In genomic region chr17:86032113-86032714, GRCm38 (mm10) we compare ENCODE assay signal across 10 mouse cellular contexts.
DNase-seq lines count a peak whose midpoint lies in the region; ATAC-seq and TF ChIP-seq lines count a peak whose summit lies in the region.
"Had no signal": no experiment of that assay in that cellular context is flagged by ENCODE, and none has a peak within 500 bp of the region (broad histone marks: within the 10 kb centered on the region; RNA-seq: fewer than 3 reads in every experiment).

No protein-coding gene starts in this region.

- ATAC-seq in limb, embryonic 12.5 days (ENCODE audit: insufficient number of reproducible peaks, insufficient read depth, low FRiP score, low TSS enrichment, low read depth): peak; percentile 79

- H3K4me1 ChIP-seq in embryonic fibroblast, embryonic 13.5 days (ENCODE audit: control insufficient read depth, insufficient read depth, low read length): peaks cover 4% of the 10 kb centered on the region
- H3K4me1 ChIP-seq in limb, embryonic 12.5 days (replicated peaks): peaks cover 50% of the 10 kb centered on the region
- H3K4me1 ChIP-seq in thymus, adult 2 months (replicated peaks; ENCODE audit: control insufficient read depth, insufficient read depth, low read length): no peaks in the 10 kb centered on the region

- TF ChIP-seq POLR2A in embryonic fibroblast, embryonic 13.5 days (IDR thresholded peaks at IDR 0.05; ENCODE audit: low read depth, low read length): no peak
- TF ChIP-seq POLR2A in thymus, adult 2 months (IDR thresholded peaks at IDR 0.05; ENCODE audit: control insufficient read depth, extremely low read depth, insufficient read depth, low read length, poor library complexity): no peak

- WGBS in limb, embryonic 12.5 days: 25% methylated on average over 3 of the region's 3 CpGs
- WGBS in thymus, adult 2 months: 93% methylated on average over 3 of the region's 3 CpGs

- peak overlapping the region; percentile 76 for H3K27ac ChIP-seq in embryonic fibroblast, embryonic 13.5 days (ENCODE audit: insufficient read depth, low read length)
- H3K27ac ChIP-seq in limb, embryonic 12.5 days: peak overlapping the region; percentile 83
- H3K27ac ChIP-seq in thymus, adult 2 months (ENCODE audit: control insufficient read depth, insufficient read depth, low read length): no peak overlapping the region
- H3K27ac ChIP-seq: macrophage had no signal

- DNase-seq in gastrocnemius, adult 18-20 months (ENCODE audit: low spot score): peak; percentile 49
- no peak for DNase-seq in gastrocnemius, adult 8-10 months (ENCODE audit: low spot score in 2 of 2)
- DNase-seq in 3T3-L1 (ENCODE audit: low read depth, low spot score): peak; percentile 92
- no peak for DNase-seq in thymus, adult 2 months
- DNase-seq in retina, embryonic 14.5 days (ENCODE audit: low spot score): no peak
- DNase-seq in right cerebral cortex, postnatal 36 days (ENCODE audit: low spot score in 2 of 2): no peak
- DNase-seq: gastrocnemius, postnatal 36 days had no signal

- no peaks in the 10 kb centered on the region for H3K9me3 ChIP-seq in limb, embryonic 12.5 days

- no peaks in the 10 kb centered on the region for H3K27me3 ChIP-seq in limb, embryonic 12.5 days
- H3K27me3 ChIP-seq in thymus, adult 2 months (ENCODE audit: control insufficient read depth, insufficient read depth, low read length): no peaks in the 10 kb centered on the region

- no peak overlapping the region for H3K9ac ChIP-seq in limb, embryonic 12.5 days (replicated peaks)

- TF ChIP-seq CTCF in embryonic fibroblast, embryonic 13.5 days (IDR thresholded peaks at IDR 0.05; ENCODE audit: borderline replicate concordance, insufficient read depth, low read length): no peak
- no peak for TF ChIP-seq CTCF in thymus, adult 2 months (IDR thresholded peaks at IDR 0.05; ENCODE audit: borderline replicate concordance, control insufficient read depth, extremely low read depth, insufficient read depth, low read length, poor library complexity)

- H3K36me3 ChIP-seq in limb, embryonic 12.5 days: 0 out of 2 replicates have a peak, but pooled peaks cover 3% of the 10 kb centered on the region
- H3K36me3 ChIP-seq in thymus, adult 2 months (ENCODE audit: control insufficient read depth, insufficient read depth, low read length): no peaks in the 10 kb centered on the region

- H3K4me2 ChIP-seq in limb, embryonic 12.5 days: no peak overlapping the region

- no peak overlapping the region for H3K4me3 ChIP-seq in embryonic fibroblast, embryonic 13.5 days (ENCODE audit: insufficient read depth, low read length)
- no peak overlapping the region for H3K4me3 ChIP-seq in limb, embryonic 12.5 days (replicated peaks)
- H3K4me3 ChIP-seq in thymus, adult 2 months (ENCODE audit: control insufficient read depth, insufficient read depth, low read length): no peak overlapping the region

Comparison
In these comparisons a context has a peak if more than half of its experiments do, and no peak if none do; other contexts are left out.
1. DNase-seq: peak in gastrocnemius, adult 18-20 months (single experiment) and 3T3-L1 (single experiment); none in gastrocnemius, adult 8-10 months (0 of 2), thymus, adult 2 months (single experiment), retina, embryonic 14.5 days (single experiment) and right cerebral cortex, postnatal 36 days (0 of 2).